Mouse (Mus musculus): ENCODE data around the gene Zfp87. TPM values are rescaled to one million over a fixed set of nuclear protein-coding genes. Genes with fewer than 3 reads are reported as not detected.

The Zfp87 gene
- total and polyA plus RNA-seq, 3 experiments: 11.4 to 25.0 (median 13.8) TPM

DNA sequence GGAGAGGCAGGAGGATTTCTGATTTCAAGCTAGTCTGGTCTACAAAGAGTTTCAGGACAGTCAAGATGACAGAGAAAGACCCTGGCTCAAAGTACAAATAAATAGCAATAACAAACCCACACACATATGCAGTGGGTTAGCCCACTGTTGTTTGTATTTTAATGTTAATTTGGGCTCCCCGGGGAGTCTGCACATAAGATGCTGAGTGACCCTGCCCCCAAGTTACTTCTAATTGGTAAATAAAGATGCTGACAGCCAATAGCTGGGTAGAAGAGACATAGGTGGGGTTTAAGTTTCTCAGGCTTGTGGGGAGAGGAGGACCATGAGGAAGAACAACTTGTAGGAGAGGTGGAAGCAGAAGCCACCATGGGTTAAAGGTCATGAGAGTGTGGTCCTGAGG lies 20.0 kb upstream of the Zfp87 start:
- no peak overlapping the region for H3K9ac ChIP-seq (ENCODE audit: insufficient read depth, low read depth)
- peaks cover 31% of the 10 kb centered on the region for H3K79me2 ChIP-seq (replicated peaks; ENCODE audit: control insufficient read depth, extremely low read depth, insufficient read depth, poor library complexity, severe bottlenecking)
- in situ Hi-C loops (cut with MboI; ENCODE audit: low pct_ligation_motif_present, low pct_unique_long_range_greater_than_20kb, low sequenced_read_pairs): no loop called here
- H3K27ac ChIP-seq (ENCODE audit: insufficient read depth, low read depth): no peak overlapping the region
- dilution Hi-C loops (cut with MboI; ENCODE audit: extremely low pct_ligation_motif_present, extremely low pct_unique_long_range_greater_than_20kb, low sequenced_read_pairs): no loop called here
- peaks cover 30 to 38% of the 10 kb centered on the region in 2 experiments for H3K36me3 ChIP-seq (replicated peaks in 1 of 2; ENCODE audit: control insufficient read depth in 1 of 2, insufficient read depth in 1 of 2, low read length in 1 of 2)
- DNase-seq (ENCODE audit: extremely low read depth): no peak
- peaks cover 0 to 24% of the 10 kb centered on the region in 2 experiments; a peak in 3 of 4 replicates for H3K4me1 ChIP-seq (ENCODE audit: control insufficient read depth in 1 of 2, insufficient read depth in 2 of 2)
- H3K4me2 ChIP-seq (ENCODE audit: insufficient read depth, low read depth, poor library complexity, severe bottlenecking): no peak overlapping the region
- no peak for TF ChIP-seq MYC (IDR thresholded peaks at IDR 0.05; ENCODE audit: low read depth, low read length)
- no peak for TF ChIP-seq MAZ (IDR thresholded peaks at IDR 0.05; ENCODE audit: low read depth, low read length)
- TF ChIP-seq JUN (IDR thresholded peaks at IDR 0.05; ENCODE audit: insufficient read depth, low read depth, low read length): no peak
- TF ChIP-seq EP300 (IDR thresholded peaks at IDR 0.05; ENCODE audit: low read length): no peak
- TF ChIP-seq ZKSCAN1 (IDR thresholded peaks at IDR 0.05; ENCODE audit: borderline replicate concordance, low read depth, low read length): no peak
- no peak for TF ChIP-seq USF1 (IDR thresholded peaks at IDR 0.05; ENCODE audit: low read depth, low read length)
- TF ChIP-seq CTCF (conservative IDR thresholded peaks at IDR 0.05 in 1 of 2, IDR thresholded peaks at IDR 0.05 in 1 of 2; ENCODE audit: low read depth in 2 of 2, low read length in 2 of 2): no peak
- TF ChIP-seq CHD2 (IDR thresholded peaks at IDR 0.05; ENCODE audit: low read length): no peak
- no peak for TF ChIP-seq KAT2A (IDR thresholded peaks at IDR 0.05; ENCODE audit: insufficient replicate concordance, low read length)
- TF ChIP-seq MAX (IDR thresholded peaks at IDR 0.05; ENCODE audit: low read length): no peak
- no peak for TF ChIP-seq POLR2A (IDR thresholded peaks at IDR 0.05; ENCODE audit: low read depth, low read length)
- no peak for TF ChIP-seq SIN3A (IDR thresholded peaks at IDR 0.05; ENCODE audit: low read length)
- no peak for TF ChIP-seq MAFK (IDR thresholded peaks at IDR 0.05; ENCODE audit: insufficient replicate concordance, low read length)
- no peak for TF ChIP-seq RCOR1 (conservative IDR thresholded peaks at IDR 0.05; ENCODE audit: low read depth, low read length)
- no peak for TF ChIP-seq IRF4 (IDR thresholded peaks at IDR 0.05; ENCODE audit: low read depth, low read length)
- no peak for TF ChIP-seq ELF1 (IDR thresholded peaks at IDR 0.05; ENCODE audit: low read depth, low read length)
- no peak overlapping the region for H3K4me3 ChIP-seq (replicated peaks in 1 of 3; ENCODE audit: low read depth in 2 of 3, low read length in 2 of 3, poor library complexity in 1 of 3)
- no peaks in the 10 kb centered on the region for H3K9me3 ChIP-seq (replicated peaks; ENCODE audit: low read length)
- no peaks in the 10 kb centered on the region for H3K27me3 ChIP-seq (replicated peaks)

DNA sequence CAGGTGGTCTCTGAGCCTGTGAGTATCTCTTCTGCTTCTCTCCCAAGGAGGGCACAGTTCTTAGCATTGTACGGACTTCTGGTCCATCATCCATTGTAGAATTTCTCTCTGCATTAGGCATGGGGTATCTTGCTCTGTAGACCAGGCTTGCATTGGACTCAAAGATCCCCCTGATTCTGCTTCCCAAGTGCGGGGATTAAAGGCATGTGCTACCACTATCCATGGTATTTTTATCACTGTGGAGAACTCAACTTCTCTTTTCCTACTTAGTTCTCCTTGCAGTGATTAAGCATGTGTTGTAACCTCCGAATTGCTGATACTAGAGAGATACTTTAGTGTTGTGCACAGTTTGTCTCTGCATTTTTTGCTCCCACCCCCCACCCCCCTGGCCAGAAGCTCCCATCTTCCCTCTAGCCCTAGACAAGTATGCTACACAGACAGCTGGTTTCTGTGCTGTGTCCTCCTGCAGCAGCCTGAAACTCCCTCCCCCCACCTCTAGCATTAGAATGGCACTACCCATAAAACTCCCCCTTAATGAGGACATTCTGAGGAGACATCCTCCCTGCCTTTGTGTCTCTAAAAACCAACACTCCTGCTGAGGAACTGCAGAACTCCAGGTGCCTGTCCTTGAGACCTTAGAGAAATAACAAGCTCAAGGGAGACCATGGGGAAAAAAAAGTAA lies 1.2 kb upstream of the Zfp87 start:
- H3K4me3 ChIP-seq (replicated peaks in 1 of 3; ENCODE audit: low read depth in 2 of 3, low read length in 2 of 3, poor library complexity in 1 of 3): no peak overlapping the region
- dilution Hi-C loops (cut with MboI; ENCODE audit: extremely low pct_ligation_motif_present, extremely low pct_unique_long_range_greater_than_20kb, low sequenced_read_pairs): no loop called here
- in situ Hi-C loops (cut with MboI; ENCODE audit: low pct_ligation_motif_present, low pct_unique_long_range_greater_than_20kb, low sequenced_read_pairs): no loop called here
- no peak overlapping the region for H3K27ac ChIP-seq (ENCODE audit: insufficient read depth, low read depth)
- H3K4me1 ChIP-seq (ENCODE audit: control insufficient read depth in 1 of 2, insufficient read depth in 2 of 2): peaks cover 6 to 30% of the 10 kb centered on the region in 2 experiments; a peak in 3 of 4 replicates
- TF ChIP-seq TBP (conservative IDR thresholded peaks at IDR 0.05; ENCODE audit: low read depth, low read length) (no peak), JUND (conservative IDR thresholded peaks at IDR 0.05; ENCODE audit: low read depth, low read length) (no peak), KAT2A (IDR thresholded peaks at IDR 0.05; ENCODE audit: insufficient replicate concordance, low read length) (no peak), USF2 (conservative IDR thresholded peaks at IDR 0.05; ENCODE audit: low read depth, low read length) (no peak), E2F4 (IDR thresholded peaks at IDR 0.05; ENCODE audit: insufficient replicate concordance, low read depth, low read length) (no peak), CTCF (conservative IDR thresholded peaks at IDR 0.05 in 1 of 2, IDR thresholded peaks at IDR 0.05 in 1 of 2; ENCODE audit: low read depth in 2 of 2, low read length in 2 of 2) (no peak), PAX5 (IDR thresholded peaks at IDR 0.05; ENCODE audit: low read length) (no peak), GABPA (IDR thresholded peaks at IDR 0.05; ENCODE audit: insufficient replicate concordance, low read depth, low read length) (no peak), MAZ (IDR thresholded peaks at IDR 0.05; ENCODE audit: low read depth, low read length) (no peak), USF1 (IDR thresholded peaks at IDR 0.05; ENCODE audit: low read depth, low read length) (no peak), ZMIZ1 (IDR thresholded peaks at IDR 0.05; ENCODE audit: low read depth, low read length) (no peak), POLR2AphosphoS2 (IDR thresholded peaks at IDR 0.05; ENCODE audit: low read depth, low read length) (no peak), MXI1 (IDR thresholded peaks at IDR 0.05; ENCODE audit: low read depth, low read length) (no peak), ZKSCAN1 (IDR thresholded peaks at IDR 0.05; ENCODE audit: borderline replicate concordance, low read depth, low read length) (no peak)
- peaks cover 0 to 3% of the 10 kb centered on the region in 2 experiments for H3K36me3 ChIP-seq (replicated peaks in 1 of 2; ENCODE audit: control insufficient read depth in 1 of 2, insufficient read depth in 1 of 2, low read length in 1 of 2)
- no peaks in the 10 kb centered on the region for H3K27me3 ChIP-seq (replicated peaks)
- DNase-seq (ENCODE audit: extremely low read depth): no peak
- no peak overlapping the region for H3K4me2 ChIP-seq (ENCODE audit: insufficient read depth, low read depth, poor library complexity, severe bottlenecking)
- no peak overlapping the region for H3K9ac ChIP-seq (ENCODE audit: insufficient read depth, low read depth)
- peaks cover 25% of the 10 kb centered on the region for H3K79me2 ChIP-seq (replicated peaks; ENCODE audit: control insufficient read depth, extremely low read depth, insufficient read depth, poor library complexity, severe bottlenecking)
- no peaks in the 10 kb centered on the region for H3K9me3 ChIP-seq (replicated peaks; ENCODE audit: low read length)
